Mouse (Mus musculus): ENCODE results near the gene 2010111I01Rik.
A peak's percentile ranks its signal among the peaks of the same experiment; 100 is the strongest.

Gene 2010111I01Rik

DNA sequence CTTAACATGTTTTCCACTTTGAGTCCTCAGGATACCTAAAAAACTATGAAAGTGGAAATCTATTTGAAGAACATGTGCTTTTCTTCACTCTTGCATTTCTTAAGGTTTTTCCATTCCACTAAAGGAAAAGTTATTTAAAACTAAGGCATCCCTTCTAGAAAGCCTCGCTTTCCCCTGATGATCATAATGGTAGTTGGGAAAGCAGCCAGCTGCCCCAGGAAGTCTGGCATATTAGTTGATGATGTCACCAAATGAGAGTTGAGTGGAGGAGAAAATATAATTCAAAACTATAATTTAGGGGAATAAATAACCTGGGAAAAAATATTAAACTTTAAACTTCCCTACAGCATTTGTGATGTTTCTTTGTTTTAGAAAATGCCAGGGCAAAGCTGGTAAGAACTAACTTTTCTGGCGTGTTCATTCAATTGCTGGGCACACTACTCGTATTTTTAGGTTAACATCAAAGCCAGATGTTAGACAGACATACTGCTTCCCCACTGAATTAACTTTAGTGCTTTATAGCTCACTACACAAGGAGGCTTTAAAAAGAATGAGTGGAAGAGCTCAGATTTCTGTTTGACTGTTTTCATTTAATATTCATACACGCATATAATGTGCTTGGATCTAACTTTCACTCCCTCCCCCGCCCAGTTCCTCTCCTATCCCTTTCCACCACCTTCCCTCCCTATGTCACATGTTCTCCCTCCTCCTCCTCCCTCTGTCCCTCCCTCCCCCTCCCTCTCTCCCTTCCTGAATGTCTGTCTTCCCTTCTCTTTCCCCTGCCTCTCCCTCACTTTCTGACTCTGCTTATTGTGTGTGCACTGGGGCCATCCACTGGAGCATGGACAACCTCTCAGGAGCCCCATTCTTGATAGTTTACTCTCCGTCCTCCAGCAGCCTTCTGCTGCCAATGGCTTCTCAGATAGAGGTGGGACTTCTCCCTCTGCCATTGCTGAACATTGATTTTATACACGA lies 58.8 kb downstream of the 2010111I01Rik start:
- no peak for DNase-seq (ENCODE audit: low spot score in 2 of 2)

DNA sequence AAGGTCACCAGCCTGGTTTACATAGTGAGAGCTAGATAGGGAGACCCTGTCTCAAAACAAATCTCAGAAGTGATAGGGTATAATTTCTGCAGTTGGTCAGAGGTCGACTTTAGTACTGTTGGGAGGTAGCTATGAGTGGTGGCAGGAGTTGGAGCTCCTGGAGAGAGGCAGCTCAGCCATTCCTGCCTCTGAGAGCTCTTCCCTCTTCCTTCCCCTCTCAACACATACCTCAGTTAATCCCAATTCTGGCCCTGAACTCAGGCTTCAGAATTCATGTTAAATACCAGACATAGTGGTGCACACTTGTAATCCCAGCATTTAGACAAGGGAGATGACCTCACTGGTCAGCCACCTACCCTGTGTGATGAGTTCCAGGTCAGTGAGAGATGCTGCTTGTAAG lies 65.3 kb downstream of the 2010111I01Rik start:
- DNase-seq (ENCODE audit: low spot score in 2 of 2), result no peak

GRCm38 (mm10) chr13:63031244-63031643 lies 66.6 kb downstream of the 2010111I01Rik start:
- no peak for DNase-seq (ENCODE audit: low spot score in 2 of 2)

GRCm38 (mm10) chr13:63032304-63032830 lies 67.7 kb downstream of the 2010111I01Rik start:
- no peak for DNase-seq (ENCODE audit: low spot score in 2 of 2)

DNA sequence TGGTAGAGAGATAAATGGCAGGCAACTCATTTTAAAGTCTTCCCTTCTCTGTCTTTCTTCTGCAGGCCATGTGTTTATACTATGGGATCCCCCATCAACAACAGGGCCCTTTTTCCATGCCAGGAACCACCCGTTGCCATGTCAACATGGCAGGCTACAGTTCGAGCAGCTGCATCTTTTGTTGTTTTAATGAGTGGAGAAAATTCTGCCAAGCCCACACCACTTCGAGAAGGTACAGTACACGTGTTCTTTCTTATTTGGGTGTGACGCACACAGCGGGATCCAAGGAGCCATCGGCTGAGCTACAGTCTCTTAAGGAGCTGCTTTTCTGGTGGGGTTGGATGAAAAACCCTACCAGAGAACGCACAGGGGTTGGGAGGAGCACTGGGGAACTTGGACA lies 68.3 kb downstream of the 2010111I01Rik start:
- peak in 1 of 2 experiments; percentile 24 for DNase-seq (ENCODE audit: low spot score in 2 of 2)

GRCm38 (mm10) chr13:63033364-63033763 lies 68.7 kb downstream of the 2010111I01Rik start:
- DNase-seq (ENCODE audit: low spot score in 2 of 2), result no peak

DNA sequence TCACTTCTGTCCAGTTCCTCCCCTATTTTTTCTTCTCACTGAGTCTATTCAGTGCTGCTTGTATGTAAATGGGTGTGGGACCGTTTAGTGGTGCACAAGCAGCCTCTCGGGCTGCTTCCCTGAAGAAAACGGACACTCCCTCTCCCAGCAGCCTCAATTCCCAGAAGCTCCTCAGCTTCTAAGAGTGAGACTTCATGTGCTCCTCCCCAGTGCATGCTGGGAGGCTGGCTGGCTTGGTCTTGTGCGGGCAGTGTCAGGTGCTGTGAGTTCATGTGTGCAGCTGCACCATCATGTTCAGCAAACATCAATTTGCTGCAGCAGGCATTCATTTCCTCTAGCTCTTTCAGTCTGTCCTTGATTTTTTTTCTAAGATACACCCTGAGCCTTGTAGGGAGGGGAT lies 70.0 kb downstream of the 2010111I01Rik start:
- DNase-seq (ENCODE audit: low spot score in 2 of 2), result no peak

DNA sequence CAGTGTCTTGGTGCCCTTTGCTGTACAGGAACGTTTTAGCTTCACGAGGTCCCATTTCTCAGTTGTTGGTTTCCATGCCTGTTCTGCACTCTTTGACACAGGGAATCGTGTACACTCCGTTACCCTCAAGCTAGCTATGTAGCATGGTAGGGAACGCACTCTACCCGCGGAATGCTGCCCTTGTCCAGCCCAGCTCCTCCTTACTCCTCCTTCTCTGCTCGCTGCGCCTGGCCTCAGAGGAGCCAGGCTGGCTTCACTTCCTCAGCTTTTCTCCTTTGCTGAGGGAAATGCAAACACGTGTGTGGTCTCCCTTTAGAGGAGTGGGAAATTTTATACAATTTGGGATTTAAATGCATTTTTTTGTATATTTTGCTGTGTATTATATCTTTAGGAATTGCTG lies 73.2 kb downstream of the 2010111I01Rik start:
- no peak for DNase-seq (ENCODE audit: low spot score in 2 of 2)

GRCm38 (mm10) chr13:63038415-63038814 lies 73.7 kb downstream of the 2010111I01Rik start:
- no peak for DNase-seq (ENCODE audit: low spot score in 2 of 2)

- no peak for DNase-seq (ENCODE audit: low spot score in 2 of 2)
Measured at GRCm38 (mm10) chr13:63038871-63039270, 74.2 kb downstream of the 2010111I01Rik start.

DNA sequence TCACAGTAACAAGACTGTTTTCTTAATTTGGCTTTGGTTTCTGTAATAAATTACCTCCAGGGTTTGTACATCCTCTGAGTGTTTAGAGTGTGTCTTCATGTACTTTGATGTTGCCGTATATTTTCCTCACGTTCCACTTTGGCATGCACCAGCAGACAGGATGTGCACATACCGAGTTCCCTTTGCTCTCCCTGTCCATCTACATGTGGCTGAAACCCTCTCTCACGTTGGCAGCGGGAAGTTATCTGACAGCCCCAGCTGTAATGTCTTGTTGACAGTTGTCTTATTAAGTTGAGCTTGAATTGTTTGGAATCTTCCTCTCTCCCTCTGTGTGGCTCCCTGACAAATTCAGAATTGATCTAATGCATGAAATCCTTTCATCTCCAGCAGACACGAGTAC lies 74.6 kb downstream of the 2010111I01Rik start:
- DNase-seq (ENCODE audit: low spot score in 2 of 2), result no peak

- no peak for DNase-seq (ENCODE audit: low spot score in 2 of 2)
Measured at GRCm38 (mm10) chr13:63039848-63040247, 75.2 kb downstream of the 2010111I01Rik start.

DNA sequence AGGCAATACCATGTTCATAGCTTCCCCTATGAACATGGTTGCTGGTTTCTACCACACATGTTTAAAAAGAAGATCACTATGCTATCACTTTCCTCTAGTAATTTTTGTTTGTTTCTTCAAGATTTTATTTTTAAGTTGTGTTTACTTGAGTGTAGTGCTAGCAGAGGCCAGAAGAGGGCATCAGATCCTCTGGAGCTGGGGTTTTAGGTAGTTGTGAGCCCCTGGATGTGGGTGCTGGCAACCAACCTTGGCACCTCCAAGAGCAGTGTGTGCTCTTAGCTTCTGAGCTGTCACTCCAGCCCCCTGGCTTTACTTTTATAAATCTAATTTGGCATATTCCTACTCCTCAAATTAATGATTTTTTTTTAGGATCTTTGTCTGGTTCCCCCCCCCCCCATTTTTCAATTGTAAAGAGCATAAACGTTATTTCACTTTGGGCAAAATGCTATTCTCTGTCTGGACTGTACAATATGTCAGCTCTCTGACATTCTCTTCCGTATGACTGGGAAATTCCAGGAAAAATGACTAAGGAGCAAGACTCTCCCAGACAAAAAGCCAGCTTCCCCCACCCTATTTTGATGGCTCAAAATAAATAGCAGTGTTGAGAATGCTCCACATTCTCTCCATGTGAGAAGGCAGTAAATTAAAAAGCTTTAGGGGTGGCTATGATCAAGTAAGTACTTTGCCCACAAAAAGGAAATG lies 81.0 kb downstream of the 2010111I01Rik start:
- no peak for DNase-seq (ENCODE audit: low spot score in 2 of 2)

- peak in 1 of 2 experiments; percentile 61 for DNase-seq (ENCODE audit: low spot score in 2 of 2)
Measured at GRCm38 (mm10) chr13:63046206-63047020, 81.7 kb downstream of the 2010111I01Rik start.

- DNase-seq (ENCODE audit: low spot score in 2 of 2), result no peak
Measured at GRCm38 (mm10) chr13:63063706-63064105, 99.0 kb downstream of the 2010111I01Rik start.

DNA sequence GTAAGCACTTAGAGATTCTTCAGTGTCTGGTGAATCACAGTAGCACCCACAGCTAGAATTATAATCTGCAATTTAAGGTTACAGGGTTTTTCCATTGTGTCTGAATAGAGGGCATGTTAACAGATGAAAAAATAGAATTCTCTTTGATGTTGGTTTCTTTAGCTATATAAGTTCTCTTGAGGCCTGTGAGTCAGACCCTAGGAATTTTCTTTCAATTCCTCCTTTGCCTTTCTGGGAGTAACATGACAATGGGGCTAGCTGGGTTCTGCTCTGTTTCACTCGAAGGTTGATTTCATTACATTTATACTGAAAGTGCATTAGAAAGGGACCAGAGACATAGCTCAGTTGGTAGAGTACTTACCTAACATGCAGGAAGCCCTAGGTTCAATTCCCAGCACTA lies 101.9 kb downstream of the 2010111I01Rik start:
- no peak for DNase-seq (ENCODE audit: low spot score in 2 of 2)

DNA sequence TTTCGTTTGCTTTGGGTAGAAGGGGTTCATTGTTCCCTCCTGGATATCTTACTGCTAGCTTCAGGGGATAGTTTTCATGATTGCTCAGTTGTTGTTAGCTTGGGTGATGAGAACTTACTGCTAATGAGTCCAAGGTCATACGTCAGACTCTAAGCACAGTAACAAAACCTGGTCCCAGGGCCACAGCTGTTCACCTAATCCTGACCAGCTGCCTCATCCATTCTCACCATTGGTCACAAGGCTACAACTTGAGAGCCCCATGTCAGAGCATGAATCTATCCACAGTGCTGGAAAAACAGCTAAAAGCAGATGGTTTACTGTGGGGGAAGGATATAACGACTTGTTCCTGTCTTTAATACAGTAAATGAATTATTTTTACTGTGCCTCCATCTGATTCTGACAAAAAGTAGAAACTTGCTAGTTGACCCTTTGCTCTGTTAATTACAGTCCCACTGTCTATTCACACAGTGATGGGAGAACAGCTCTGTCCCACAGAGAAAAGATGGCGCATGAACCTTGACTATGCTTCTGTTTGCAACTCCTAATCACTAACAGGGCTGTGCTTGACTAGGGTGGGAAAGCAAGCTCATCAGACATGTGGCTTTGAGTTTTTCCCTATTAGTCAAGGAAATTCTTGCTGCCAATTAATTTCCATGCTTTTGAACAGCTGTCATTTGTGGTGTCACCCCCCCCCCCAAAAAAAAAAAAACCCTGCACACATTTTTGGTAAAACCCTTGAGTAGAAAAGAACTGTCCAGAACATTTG lies 103.9 kb downstream of the 2010111I01Rik start:
- DNase-seq (ENCODE audit: low spot score in 2 of 2), result no peak

GRCm38 (mm10) chr13:63071874-63072273 lies 107.2 kb downstream of the 2010111I01Rik start:
- DNase-seq (ENCODE audit: low spot score in 2 of 2), result no peak

GRCm38 (mm10) chr13:63072376-63072775 lies 107.7 kb downstream of the 2010111I01Rik start:
- DNase-seq (ENCODE audit: low spot score in 2 of 2), result no peak

DNA sequence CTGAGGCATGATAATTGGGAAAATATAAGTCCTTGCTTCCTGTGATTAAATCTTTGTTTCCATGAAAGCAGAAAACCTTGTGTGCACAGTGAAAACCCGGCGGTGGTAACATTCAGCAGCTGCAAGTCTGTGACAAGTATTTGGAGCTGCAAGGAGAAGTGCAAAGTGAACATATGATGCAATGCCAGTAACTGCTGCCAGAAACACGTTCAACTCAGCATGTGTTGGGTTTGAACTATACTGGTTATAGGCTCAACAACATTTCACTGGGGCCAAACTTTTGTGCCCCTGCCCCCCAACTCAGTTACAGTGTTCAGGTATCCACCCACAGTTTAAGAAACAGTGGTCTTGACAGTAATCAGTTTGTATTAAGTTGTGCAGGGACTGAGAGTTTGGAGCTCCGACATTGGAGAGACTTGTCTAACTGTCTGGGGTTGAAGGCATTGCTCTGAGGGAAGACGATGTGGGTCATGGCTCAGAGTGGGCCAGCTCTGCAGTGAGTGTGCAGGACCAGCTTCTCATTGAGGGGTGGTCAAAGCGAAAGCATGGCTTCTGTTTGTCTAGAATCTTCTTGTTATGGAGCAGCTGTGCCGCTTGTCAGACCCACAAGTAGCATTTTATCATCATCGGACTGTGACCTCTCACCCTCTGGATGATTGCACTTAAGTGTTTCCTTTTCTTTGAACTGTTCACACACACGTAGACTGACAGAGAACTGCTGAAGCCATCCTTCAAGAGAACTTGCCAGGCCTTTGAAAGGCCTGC lies 109.4 kb downstream of the 2010111I01Rik start:
- DNase-seq (ENCODE audit: low spot score in 2 of 2), result no peak

All from frontal cortex, postnatal 10 days (tissue).